Mouse (Mus musculus) CH12.LX (cell line): ENCODE results near the gene Samd4b. TPM values are rescaled to one million over a fixed set of nuclear protein-coding genes. Genes with fewer than 3 reads are reported as not detected.
A peak's percentile ranks its signal among the peaks of the same experiment; 100 is the strongest.

Experiments used
- DNase-seq: peaks from one replicate; pipeline ENCODE4 v3.0.0-alpha.2; 2013; ENCODE audit errors: extremely low read depth
- H3K27ac ChIP-seq: 2 replicates; pipeline ENCODE4 v1.5.1; 2012; ENCODE audit warnings: low read depth, mild to moderate bottlenecking, control low read depth, moderate library complexity; ENCODE audit not compliant: insufficient read depth
- H3K27me3 ChIP-seq: replicated peaks from 2 replicates; pipeline ENCODE3; 2012; ENCODE audit warnings: inconsistent platforms
- H3K36me3 ChIP-seq, 2 experiments: replicated peaks in 1 of 2; 2 replicates each; pipeline versions ENCODE3 to v1.6.1; 2012; ENCODE audit warnings: inconsistent platforms in 1 of 2, low read length in 1 of 2, mild to moderate bottlenecking in 1 of 2, mixed read lengths in 1 of 2, moderate library complexity in 1 of 2; ENCODE audit not compliant: control insufficient read depth in 1 of 2, insufficient read depth in 1 of 2
- H3K4me1 ChIP-seq, 2 experiments: 2 replicates each; pipeline ENCODE4 v1.6.1; 2012; ENCODE audit warnings: inconsistent platforms in 1 of 2, moderate library complexity in 1 of 2; ENCODE audit not compliant: insufficient read depth in 2 of 2, control insufficient read depth in 1 of 2
- H3K4me2 ChIP-seq: 2 replicates; pipeline ENCODE4 v1.6.1; 2012; ENCODE audit warnings: low read depth, mild to moderate bottlenecking, control low read depth; ENCODE audit not compliant: poor library complexity, insufficient read depth, severe bottlenecking
- H3K4me3 ChIP-seq, 3 experiments: fragments of 150-350 bp in 1 of 3; sonication (generic) in 1 of 3; replicated peaks in 1 of 3; 2 replicates each; pipeline versions ENCODE3 to v1.5.1; 2011 to 2012; ENCODE audit warnings: low read depth in 2 of 3, low read length in 2 of 3, mild to moderate bottlenecking in 2 of 3, moderate library complexity in 2 of 3, control low read depth in 1 of 3, improper control_type of control experiment in 1 of 3, inconsistent platforms in 1 of 3, mixed read lengths in 1 of 3; ENCODE audit not compliant: poor library complexity in 1 of 3
- H3K79me2 ChIP-seq: replicated peaks from 2 replicates; pipeline ENCODE4 v1.6.1; 2012; ENCODE audit warnings: mild to moderate bottlenecking, moderate library complexity; ENCODE audit not compliant: control insufficient read depth, poor library complexity, insufficient read depth, severe bottlenecking; ENCODE audit errors: extremely low read depth
- H3K9ac ChIP-seq: 2 replicates; pipeline ENCODE4 v1.6.1; 2012; ENCODE audit warnings: low read depth, mild to moderate bottlenecking, control low read depth, moderate library complexity; ENCODE audit not compliant: insufficient read depth
- H3K9me3 ChIP-seq: replicated peaks from 2 replicates; pipeline ENCODE3; 2012; ENCODE audit warnings: low read length, inconsistent platforms, mixed read lengths
- BHLHE40 ChIP-seq: IDR thresholded peaks from 2 replicates; pipeline ENCODE4 v1.6.1; 2011; ENCODE audit warnings: mild to moderate bottlenecking, low read depth, low read length, improper control_type of control experiment
- CHD1 ChIP-seq: IDR thresholded peaks from 2 replicates; pipeline ENCODE4 v1.6.1; 2012; ENCODE audit warnings: low read depth, low read length, improper control_type of control experiment, inconsistent platforms
- E2F4 ChIP-seq: IDR thresholded peaks from 2 replicates; pipeline ENCODE4 v1.6.1; 2011; ENCODE audit warnings: low read depth, low read length, improper control_type of control experiment; ENCODE audit not compliant: insufficient replicate concordance
- ELF1 ChIP-seq: IDR thresholded peaks from 2 replicates; pipeline ENCODE4 v1.6.1; 2014; ENCODE audit warnings: low read depth, mild to moderate bottlenecking, inconsistent platforms, low read length, improper control_type of control experiment
- EP300 ChIP-seq: IDR thresholded peaks from 2 replicates; pipeline ENCODE4 v1.6.1; 2011; ENCODE audit warnings: low read length, improper control_type of control experiment
- GABPA ChIP-seq: IDR thresholded peaks from 2 replicates; pipeline ENCODE4 v1.6.1; 2012; ENCODE audit warnings: low read depth, low read length, improper control_type of control experiment, inconsistent platforms; ENCODE audit not compliant: insufficient replicate concordance
- HCFC1 ChIP-seq: IDR thresholded peaks from 2 replicates; pipeline ENCODE4 v1.6.1; 2012; ENCODE audit warnings: low read depth, mild to moderate bottlenecking, inconsistent platforms, low read length, improper control_type of control experiment
- JUN ChIP-seq: IDR thresholded peaks from 2 replicates; pipeline ENCODE4 v1.6.1; 2011; ENCODE audit warnings: low read depth, mild to moderate bottlenecking, low read length, improper control_type of control experiment, moderate library complexity; ENCODE audit not compliant: insufficient read depth
- JUND ChIP-seq: conservative IDR thresholded peaks from 2 replicates; pipeline ENCODE4 v1.6.1; 2011; ENCODE audit warnings: low read depth, low read length, improper control_type of control experiment
- MAX ChIP-seq: IDR thresholded peaks from 2 replicates; pipeline ENCODE4 v1.6.1; 2011; ENCODE audit warnings: low read length, improper control_type of control experiment
- MEF2A ChIP-seq: IDR thresholded peaks from 2 replicates; pipeline ENCODE4 v1.6.1; 2014; ENCODE audit warnings: low read depth, mild to moderate bottlenecking, inconsistent platforms, low read length, improper control_type of control experiment, borderline replicate concordance
- MXI1 ChIP-seq: IDR thresholded peaks from 2 replicates; pipeline ENCODE4 v1.6.1; 2011; ENCODE audit warnings: mild to moderate bottlenecking, low read depth, low read length, improper control_type of control experiment
- MYC ChIP-seq: IDR thresholded peaks from 2 replicates; pipeline ENCODE4 v1.6.1; 2011; ENCODE audit warnings: low read depth, mild to moderate bottlenecking, improper control_type of control experiment, low read length
- PAX5 ChIP-seq: IDR thresholded peaks from 2 replicates; pipeline ENCODE4 v1.6.1; 2012; ENCODE audit warnings: low read length, inconsistent platforms, mixed read lengths
- POLR2A ChIP-seq: IDR thresholded peaks from 2 replicates; pipeline ENCODE4 v1.6.1; 2011; ENCODE audit warnings: low read depth, mild to moderate bottlenecking, improper control_type of control experiment, low read length
- POLR2AphosphoS2 ChIP-seq: IDR thresholded peaks from 2 replicates; pipeline ENCODE4 v1.6.1; 2011; ENCODE audit warnings: low read depth, low read length, improper control_type of control experiment
- RAD21 ChIP-seq: IDR thresholded peaks from 2 replicates; pipeline ENCODE4 v1.6.1; 2011; ENCODE audit warnings: low read depth, mild to moderate bottlenecking, low read length, improper control_type of control experiment, moderate library complexity
- RCOR1 ChIP-seq: conservative IDR thresholded peaks from 2 replicates; pipeline ENCODE4 v1.6.1; 2012; ENCODE audit warnings: low read depth, mild to moderate bottlenecking, inconsistent platforms, low read length, improper control_type of control experiment
- SIN3A ChIP-seq: IDR thresholded peaks from 2 replicates; pipeline ENCODE4 v1.6.1; 2012; ENCODE audit warnings: low read length, improper control_type of control experiment, inconsistent platforms
- SMC3 ChIP-seq: IDR thresholded peaks from 2 replicates; pipeline ENCODE4 v1.6.1; 2011; ENCODE audit warnings: low read depth, low read length, improper control_type of control experiment
- TBP ChIP-seq: conservative IDR thresholded peaks from 2 replicates; pipeline ENCODE4 v1.6.1; 2011; ENCODE audit warnings: low read depth, low read length, improper control_type of control experiment
- UBTF ChIP-seq: IDR thresholded peaks from 2 replicates; pipeline ENCODE4 v1.6.1; 2012; ENCODE audit warnings: low read depth, mild to moderate bottlenecking, inconsistent platforms, low read length, improper control_type of control experiment, moderate library complexity
- USF2 ChIP-seq: conservative IDR thresholded peaks from 2 replicates; pipeline ENCODE4 v1.6.1; 2011; ENCODE audit warnings: low read depth, low read length, improper control_type of control experiment
- ZKSCAN1 ChIP-seq: IDR thresholded peaks from 2 replicates; pipeline ENCODE4 v1.6.1; 2012; ENCODE audit warnings: low read depth, inconsistent platforms, low read length, improper control_type of control experiment, borderline replicate concordance
- ZNF384 ChIP-seq: IDR thresholded peaks from 2 replicates; pipeline ENCODE4 v1.6.1; 2012; ENCODE audit warnings: low read depth, low read length, improper control_type of control experiment, inconsistent platforms
- dilution Hi-C: fragments of 300-500 bp; cut with MboI; formaldehyde crosslinking; loops from 2 replicates; pipeline ENCODE4 v1.14.3; 2020; ENCODE audit warnings: low sequenced_read_pairs; ENCODE audit not compliant: extremely low pct_unique_long_range_greater_than_20kb, extremely low pct_ligation_motif_present
- in situ Hi-C: fragments of 300-500 bp; cut with MboI; formaldehyde crosslinking; loops from 3 replicates; pipeline ENCODE4 v1.14.3; 2019; ENCODE audit warnings: low sequenced_read_pairs, low pct_ligation_motif_present, low pct_unique_long_range_greater_than_20kb, mixed read lengths
- polyA plus RNA-seq: library from polyadenylated mRNA; unstranded; fragments of >175 nt; gene quantifications from 2 replicates; pipeline ENCODE4 v1.2.1, GENCODE M21; 2012; ENCODE audit warnings: low read depth; ENCODE audit not compliant: insufficient read length
- total RNA-seq, 2 experiments: library from RNA; depleted of rRNA; stranded (reverse); fragments of 300-350 nt in 1 of 2; fragments of >200 nt in 1 of 2; gene quantifications; 2 replicates each; pipeline ENCODE4 v1.2.3; 2012 to 2014

Samd4b gene
- total and polyA plus RNA-seq, 3 experiments, result 3.7 to 24.6 (median 10.0) TPM

GRCm38 (mm10) chr7:28384162-28384561 lies 213.8 kb downstream of the Samd4b start:
- Histone ChIP-seq H3K79me2 (no peaks in the 10 kb centered on the region), H3K4me3 (no peak overlapping the region), H3K9me3 (no peaks in the 10 kb centered on the region), H3K36me3 (peaks cover 13 to 32% of the 10 kb centered on the region in 2 experiments), H3K4me1 (peaks cover 35 to 70% of the 10 kb centered on the region in 2 experiments), H3K27ac (no peak overlapping the region), H3K4me2 (no peak overlapping the region), H3K27me3 (no peaks in the 10 kb centered on the region)
- in situ Hi-C loops, result no loop called here
- dilution Hi-C loops, result no loop called here
- TF ChIP-seq ELF1 (no peak), MAX (0 out of 2 replicates have a peak, but pooled peaks have one; percentile 26), MXI1 (0 out of 2 replicates have a peak, but pooled peaks have one; percentile 27)
- TF ChIP-seq, all 38 proteins: peak for 2
- no peak for DNase-seq
- H3K9ac ChIP-seq, result no peak overlapping the region

- H3K9ac ChIP-seq, result no peak overlapping the region
- peaks cover 35 to 70% of the 10 kb centered on the region in 2 experiments for H3K4me1 ChIP-seq
- dilution Hi-C loops (no loop called here), in situ Hi-C loops (no loop called here)
- peak overlapping the region; percentile 97; the same call in 1 of the 2 replicates for H3K27ac ChIP-seq
- no peak for DNase-seq
- H3K79me2 ChIP-seq, result peaks cover 4% of the 10 kb centered on the region
- no peak for TF ChIP-seq RCOR1
- no peak for TF ChIP-seq POLR2AphosphoS2
- no peak for TF ChIP-seq MYC
- TF ChIP-seq GABPA, result no peak
- no peak for TF ChIP-seq CHD1
- no peak for TF ChIP-seq TBP
- TF ChIP-seq ZNF384, result no peak
- H3K27me3 ChIP-seq, result no peaks in the 10 kb centered on the region
- no peak overlapping the region for H3K4me2 ChIP-seq
- no peak overlapping the region for H3K4me3 ChIP-seq
- H3K36me3 ChIP-seq, result peaks cover 10 to 27% of the 10 kb centered on the region in 2 experiments
- no peaks in the 10 kb centered on the region for H3K9me3 ChIP-seq
These were observed 214.3 kb downstream of the Samd4b start for GRCm38 (mm10) chr7:28383606-28384005.

- H3K9ac ChIP-seq, result no peak overlapping the region
- no peaks in the 10 kb centered on the region for H3K27me3 ChIP-seq
- peak overlapping the region; percentile 85; the same call in 1 of the 2 replicates for H3K4me2 ChIP-seq
- dilution Hi-C loops, result no loop called here
- H3K36me3 ChIP-seq, result peaks cover 5 to 23% of the 10 kb centered on the region in 2 experiments
- H3K9me3 ChIP-seq, result no peaks in the 10 kb centered on the region
- peaks cover 35 to 74% of the 10 kb centered on the region in 2 experiments for H3K4me1 ChIP-seq
- DNase-seq, result no peak
- peaks cover 10% of the 10 kb centered on the region for H3K79me2 ChIP-seq
- peak overlapping the region; percentile 97 for H3K27ac ChIP-seq
- peak overlapping the region in 1 of 3 experiments; percentile 13 for H3K4me3 ChIP-seq
- in situ Hi-C loops, result no loop called here
- TF ChIP-seq POLR2A (no peak; the same call in 1 of the 2 replicates), E2F4 (0 out of 2 replicates have a peak, but pooled peaks have one; percentile 17), MAX (peak; percentile 51), TBP (no peak), SIN3A (no peak), ZKSCAN1 (no peak), PAX5 (no peak), MEF2A (no peak), MXI1 (no peak), SMC3 (no peak), RCOR1 (no peak), CHD1 (no peak; the same call in 1 of the 2 replicates), USF2 (peak; percentile 64), HCFC1 (0 out of 2 replicates have a peak, but pooled peaks have one; percentile 5), EP300 (no peak; the same call in 1 of the 2 replicates), BHLHE40 (no peak), UBTF (no peak), JUND (no peak), MYC (no peak), ELF1 (no peak), RAD21 (no peak), JUN (no peak)
These were observed 215.0 kb downstream of the Samd4b start for GRCm38 (mm10) chr7:28382981-28383396.
